Mouse (Mus musculus): ENCODE measurements around the gene Cbfa2t3.

- TF ChIP-seq CTCF (conservative IDR thresholded peaks at IDR 0.05; ENCODE audit: low read length): no peak
- no peak for TF ChIP-seq NANOG (IDR thresholded peaks at IDR 0.05; ENCODE audit: borderline replicate concordance, low read length)
- no peak for TF ChIP-seq POU5F1 (IDR thresholded peaks at IDR 0.05; ENCODE audit: borderline replicate concordance, low read length)
Measured at GRCm38 (mm10) chr8:122637230-122637629, 61.7 kb downstream of the Cbfa2t3 start.

Measured in E14TG2a.4 (cell line).